Mouse (Mus musculus) heart, embryonic 11.5 days (tissue): ENCODE measurements around the gene Zgrf1. TPM values are rescaled to one million over a fixed set of nuclear protein-coding genes. Genes with fewer than 3 reads are reported as not detected.
A peak's percentile ranks its signal among the peaks of the same experiment; 100 is the strongest.

Experiments
- ATAC-seq: fragments of 200-750 bp; cut with Nextera tagmentation; replicated peaks from 2 replicates; pipeline ENCODE4 v1.8.0; 2017; ENCODE audit warnings: moderate library complexity; ENCODE audit not compliant: insufficient number of reproducible peaks, low FRiP score, low TSS enrichment
- H3K27ac ChIP-seq: fragments of 300-500 bp; sonication (generic); 2 replicates; pipeline ENCODE4 v1.5.1; 2014; ENCODE audit warnings: mild to moderate bottlenecking, low read depth, low read length
- H3K27me3 ChIP-seq: fragments of 300-500 bp; sonication (generic); 2 replicates; pipeline ENCODE4 v1.6.1; 2014; ENCODE audit warnings: mild to moderate bottlenecking, low read length, mixed read lengths; ENCODE audit not compliant: control insufficient read depth, insufficient read depth
- H3K36me3 ChIP-seq: fragments of 300-500 bp; sonication (generic); 2 replicates; pipeline ENCODE4 v1.6.1; 2014; ENCODE audit warnings: mild to moderate bottlenecking, low read length, moderate library complexity, mixed read lengths; ENCODE audit not compliant: control insufficient read depth, insufficient read depth
- H3K4me1 ChIP-seq: fragments of 300-500 bp; sonication (generic); 2 replicates; pipeline ENCODE4 v1.6.1; 2014; ENCODE audit warnings: low read length; ENCODE audit not compliant: control insufficient read depth, insufficient read depth
- H3K4me2 ChIP-seq: fragments of 300-500 bp; sonication (generic); 2 replicates; pipeline ENCODE4 v1.6.1; 2014; ENCODE audit warnings: mild to moderate bottlenecking, moderate library complexity
- H3K4me3 ChIP-seq: fragments of 300-500 bp; sonication (generic); 2 replicates; pipeline ENCODE4 v1.5.1; 2014; ENCODE audit warnings: low read depth, low read length
- H3K9ac ChIP-seq: fragments of 300-500 bp; sonication (generic); 2 replicates; pipeline ENCODE4 v1.6.1; 2014; ENCODE audit warnings: mild to moderate bottlenecking, low read depth, low read length, moderate library complexity
- H3K9me3 ChIP-seq: fragments of 300-500 bp; sonication (generic); replicated peaks from 2 replicates; pipeline ENCODE4 v1.6.1; 2016; ENCODE audit warnings: low read length; ENCODE audit not compliant: control insufficient read depth
- WGBS: fragments of 180-500 bp; shearing (Covaris S2); extraction: QIAGEN DNeasy Blood & Tissue Kit; methylation state at CpG from one replicate; pipeline ENCODE4 v1.1.7; 2014; ENCODE audit not compliant: insufficient replicate concordance; 5-methylcytosine and 5-hydroxymethylcytosine counted together
- polyA plus RNA-seq: library from polyadenylated mRNA; unstranded; fragments of >200 nt; fragmentation: Nextera tagmentation; extraction: Ambion mirVana; gene quantifications from 2 replicates; pipeline ENCODE4 v1.2.1, GENCODE M21; 2014

Gene Zgrf1
- polyA plus RNA-seq, 1 experiment from 2014 or later, result 10.7 TPM

- Histone ChIP-seq H3K9me3 (no peaks in the 10 kb centered on the region), H3K27ac (no peak overlapping the region), H3K9ac (no peak overlapping the region), H3K36me3 (no peaks in the 10 kb centered on the region), H3K27me3 (peaks cover 84% of the 10 kb centered on the region), H3K4me1 (peaks cover 3% of the 10 kb centered on the region), H3K4me2 (peak overlapping the region; percentile 52; the same call in 1 of the 2 replicates), H3K4me3 (no peak overlapping the region; the same call in 1 of the 2 replicates)
- no peak for ATAC-seq
- 1% methylated on average over 36 of the region's 36 CpGs for WGBS
These were observed 86.8 kb downstream of the Zgrf1 start for GRCm38 (mm10) chr3:127639875-127640761.

DNA sequence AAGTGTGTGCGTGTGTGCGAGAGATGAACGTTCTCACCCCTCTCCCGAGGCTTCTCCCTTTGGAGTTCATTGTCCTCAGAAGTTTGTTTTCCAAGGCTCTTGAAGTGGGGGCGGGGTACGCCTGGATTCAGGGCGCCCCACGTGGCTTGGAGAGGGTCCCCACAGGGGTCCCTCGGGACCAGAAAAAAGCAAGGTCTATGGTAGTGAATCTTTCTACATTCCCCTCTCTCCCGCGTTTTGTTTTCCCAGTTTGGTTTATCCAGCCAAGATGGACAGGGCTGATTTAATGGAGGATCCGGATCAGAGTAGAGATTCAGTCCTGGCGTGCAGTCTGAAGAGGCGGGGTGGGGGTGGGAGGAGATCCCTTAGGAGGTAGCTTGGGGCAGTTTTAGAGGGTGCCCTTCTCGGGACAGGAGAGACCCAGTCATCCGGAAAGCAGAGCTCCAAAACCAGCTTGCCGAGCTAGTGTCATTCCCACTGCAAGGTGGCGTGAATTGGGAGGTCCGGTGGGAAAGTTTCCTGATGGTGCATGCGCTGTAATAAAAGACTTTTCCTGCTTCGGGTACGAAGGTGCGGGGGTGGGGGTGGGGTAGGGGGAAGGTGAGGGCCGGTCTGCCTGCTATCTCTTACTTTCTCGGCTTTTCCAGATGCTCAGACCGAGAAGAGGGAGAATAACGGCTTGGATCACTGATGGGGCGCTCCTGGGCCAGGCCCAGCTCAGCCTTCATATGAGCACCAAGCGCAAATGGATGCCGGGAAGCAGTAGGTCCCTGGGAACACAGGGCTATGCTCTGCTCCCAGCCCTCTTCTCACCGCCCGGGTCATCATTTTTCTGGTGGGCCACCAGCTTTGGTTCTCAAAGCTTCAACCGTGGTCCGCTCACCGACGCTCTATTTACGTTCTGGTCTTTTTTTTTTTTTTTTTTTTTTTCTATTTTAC, 87.7 kb downstream of the Zgrf1 start:
- peak overlapping the region; percentile 26 for H3K4me3 ChIP-seq
- H3K36me3 ChIP-seq, result no peaks in the 10 kb centered on the region
- peak overlapping the region; percentile 52 for H3K4me2 ChIP-seq
- ATAC-seq, result no peak
- H3K4me1 ChIP-seq, result peaks cover 3% of the 10 kb centered on the region
- H3K9ac ChIP-seq, result no peak overlapping the region
- H3K27ac ChIP-seq, result no peak overlapping the region
- H3K27me3 ChIP-seq, result peaks cover 86% of the 10 kb centered on the region
- 2% methylated on average over 37 of the region's 37 CpGs for whole genome bisulfite sequencing
- no peaks in the 10 kb centered on the region for H3K9me3 ChIP-seq

GRCm38 (mm10) chr3:127642211-127642610, 88.9 kb downstream of the Zgrf1 start:
- WGBS, result 16% methylated on average over 5 of the region's 5 CpGs
- Histone ChIP-seq H3K27me3 (peaks cover 93% of the 10 kb centered on the region), H3K4me1 (peaks cover 3% of the 10 kb centered on the region), H3K36me3 (no peaks in the 10 kb centered on the region), H3K27ac (no peak overlapping the region), H3K4me2 (no peak overlapping the region), H3K9ac (no peak overlapping the region), H3K4me3 (no peak overlapping the region), H3K9me3 (no peaks in the 10 kb centered on the region)
- no peak for ATAC-seq

- Histone ChIP-seq H3K4me2 (no peak overlapping the region), H3K4me1 (no peaks in the 10 kb centered on the region), H3K4me3 (no peak overlapping the region), H3K27me3 (peaks cover 55% of the 10 kb centered on the region), H3K36me3 (no peaks in the 10 kb centered on the region), H3K9me3 (no peaks in the 10 kb centered on the region), H3K27ac (no peak overlapping the region), H3K9ac (no peak overlapping the region)
- ATAC-seq, result no peak
- 49% methylated on average over 18 of the region's 18 CpGs for WGBS
These were observed 93.0 kb downstream of the Zgrf1 start for GRCm38 (mm10) chr3:127646156-127646825.

DNA sequence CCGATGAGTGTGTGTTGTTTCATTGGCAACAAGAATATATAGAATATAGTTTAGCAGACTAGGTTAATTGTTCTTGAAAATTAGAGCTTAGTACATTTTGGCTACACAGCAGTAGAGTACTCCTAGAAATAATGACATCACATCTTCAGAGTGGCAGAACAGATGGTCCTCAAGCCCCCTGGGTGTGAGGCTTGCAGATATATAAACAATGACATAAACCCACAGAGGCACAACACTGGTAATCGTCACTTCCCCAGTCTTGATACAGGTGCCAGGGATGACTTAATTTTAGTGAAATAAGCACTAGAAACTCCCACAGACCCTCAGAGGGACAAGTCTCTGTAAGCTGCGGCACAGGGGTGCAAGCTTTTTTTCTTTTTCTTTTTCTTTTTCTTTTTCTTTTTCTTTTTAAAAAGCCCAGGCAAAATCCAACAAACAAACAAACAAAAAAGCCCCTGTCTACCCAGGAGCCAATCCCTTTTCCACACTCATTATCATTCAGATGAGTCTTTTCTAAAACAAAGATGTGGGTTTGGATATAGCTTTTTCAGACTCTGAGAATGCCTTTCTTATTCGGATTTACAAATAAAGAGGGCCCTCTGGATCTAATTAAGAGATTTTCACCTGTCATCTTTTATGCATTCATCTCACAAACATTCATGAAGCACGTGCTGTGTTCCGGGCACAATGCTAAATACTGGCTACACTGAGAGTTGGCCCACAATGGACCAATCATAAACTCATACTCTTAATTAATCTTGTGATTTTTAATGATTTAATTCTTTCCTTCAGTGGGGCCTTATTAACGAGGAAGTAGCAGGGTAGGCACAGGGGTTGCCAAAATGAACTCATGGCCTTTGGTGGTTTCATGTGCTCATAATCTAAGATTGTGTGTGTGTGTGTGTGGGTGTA, 98.7 kb downstream of the Zgrf1 start:
- peaks cover 2% of the 10 kb centered on the region for H3K27me3 ChIP-seq
- no peaks in the 10 kb centered on the region for H3K4me1 ChIP-seq
- no peak for ATAC-seq
- no peaks in the 10 kb centered on the region for H3K36me3 ChIP-seq
- H3K4me3 ChIP-seq, result no peak overlapping the region
- no peak overlapping the region for H3K4me2 ChIP-seq
- no peak overlapping the region for H3K27ac ChIP-seq
- no peak overlapping the region for H3K9ac ChIP-seq
- no peaks in the 10 kb centered on the region for H3K9me3 ChIP-seq
- WGBS, result 60% methylated on average over 7 of the region's 7 CpGs

DNA sequence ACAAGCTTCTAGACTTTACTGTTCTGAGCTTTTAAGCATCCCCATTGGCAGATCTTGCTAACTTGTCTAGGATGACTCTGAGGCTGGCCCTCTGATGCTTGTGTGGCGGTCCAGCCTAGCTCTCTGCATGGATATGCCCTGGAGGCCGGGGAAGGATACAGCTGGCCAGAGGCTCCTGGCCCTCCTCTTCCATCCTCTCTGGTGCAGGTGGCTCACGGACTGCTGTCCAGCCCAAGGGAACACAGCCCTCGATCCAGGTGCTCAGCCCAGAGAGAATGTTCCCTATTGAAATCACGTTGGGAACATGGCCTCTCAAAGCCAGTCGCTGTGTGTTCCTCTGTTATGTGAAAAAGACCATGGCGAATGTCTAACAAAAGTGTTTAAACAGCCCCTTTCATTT, 107.4 kb downstream of the Zgrf1 start:
- Histone ChIP-seq H3K4me1 (no peaks in the 10 kb centered on the region), H3K36me3 (no peaks in the 10 kb centered on the region), H3K27me3 (no peaks in the 10 kb centered on the region), H3K9ac (no peak overlapping the region), H3K27ac (no peak overlapping the region), H3K4me3 (no peak overlapping the region), H3K4me2 (no peak overlapping the region), H3K9me3 (no peaks in the 10 kb centered on the region)
- 78% methylated on average over 7 of the region's 7 CpGs for WGBS
- no peak for ATAC-seq

GRCm38 (mm10) chr3:127661646-127662531, 108.6 kb downstream of the Zgrf1 start:
- Histone ChIP-seq H3K4me3 (no peak overlapping the region), H3K4me2 (no peak overlapping the region), H3K9ac (no peak overlapping the region), H3K36me3 (no peaks in the 10 kb centered on the region), H3K27me3 (no peaks in the 10 kb centered on the region), H3K4me1 (no peaks in the 10 kb centered on the region), H3K27ac (no peak overlapping the region), H3K9me3 (no peaks in the 10 kb centered on the region)
- WGBS, result 67% methylated on average over 22 of the region's 22 CpGs
- no peak for ATAC-seq
